ENCODE assay signal across 16 mouse cellular contexts in the genomic region with DNA sequence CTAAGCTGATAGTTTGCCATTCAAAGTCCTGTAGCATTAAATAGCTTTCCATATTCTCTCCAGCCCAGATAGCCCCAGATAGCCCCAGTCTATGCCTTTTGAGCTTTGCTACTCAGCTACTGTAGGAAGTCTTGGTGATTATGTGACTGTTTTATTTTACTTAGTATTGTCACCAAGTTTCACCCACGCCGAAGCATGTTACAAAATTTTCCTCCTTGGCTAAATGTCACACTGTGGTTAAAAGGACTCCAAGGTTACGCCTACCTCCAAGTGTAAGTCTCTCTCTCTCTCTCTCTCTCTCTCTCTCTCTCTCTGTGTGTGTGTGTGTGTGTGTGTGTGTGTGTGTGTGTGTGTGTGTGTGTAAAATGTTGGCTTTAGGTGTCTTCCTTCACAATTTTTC.
"Had no signal": no experiment of that assay in that cellular context is flagged by ENCODE, and none has a peak within 500 bp of the region (broad histone marks: within the 10 kb centered on the region; RNA-seq: fewer than 3 reads in every experiment).

No protein-coding gene starts in this region.

- H3K9ac ChIP-seq: limb, embryonic 12.5 days; liver, embryonic 14.5 days; midbrain, embryonic 15.5 days; neural tube, embryonic 13.5 days; stomach, embryonic 15.5 days had no signal

- H3K4me2 ChIP-seq: limb, embryonic 12.5 days; midbrain, embryonic 15.5 days; neural tube, embryonic 13.5 days; stomach, embryonic 15.5 days had no signal

- H3K9me3 ChIP-seq: limb, embryonic 12.5 days; midbrain, embryonic 15.5 days; neural tube, embryonic 13.5 days; stomach, embryonic 15.5 days had no signal

- DNase-seq: kidney, adult 11 months; kidney, postnatal 25 days; layer of hippocampus, adult 9-11 months; layer of hippocampus, postnatal 36 days; liver; lung, adult 2 months; retina, postnatal 1 day; right cerebral cortex, postnatal 4 days; thymus, adult 2 months; thymus, postnatal 25 days had no signal

- H3K4me3 ChIP-seq: limb, embryonic 12.5 days; midbrain, embryonic 15.5 days; neural tube, embryonic 13.5 days; stomach, embryonic 15.5 days had no signal

- H3K27me3 ChIP-seq: midbrain, embryonic 15.5 days; neural tube, embryonic 13.5 days; stomach, embryonic 15.5 days had no signal

- H3K36me3 ChIP-seq: limb, embryonic 12.5 days; midbrain, embryonic 15.5 days; neural tube, embryonic 13.5 days; stomach, embryonic 15.5 days had no signal

- ATAC-seq: lung, postnatal 0 days; midbrain, embryonic 15.5 days had no signal

- H3K27ac ChIP-seq: limb, embryonic 12.5 days; liver, embryonic 14.5 days; midbrain, embryonic 15.5 days; neural tube, embryonic 13.5 days; stomach, embryonic 15.5 days had no signal

- H3K4me1 ChIP-seq: midbrain, embryonic 15.5 days had no signal
